Mouse (Mus musculus) kidney, adult 2 months (tissue): ENCODE data around the gene Ciz1. TPM values are rescaled to one million over a fixed set of nuclear protein-coding genes. Genes with fewer than 3 reads are reported as not detected.

ENCODE experiments used
- DNase-seq: peaks from one replicate; pipeline ENCODE4 v3.0.0; 2021
- H3K27ac ChIP-seq: fragments of 200-500 bp; 2 replicates; pipeline ENCODE4 v1.5.1; 2012; ENCODE audit warnings: low read depth, low read length, control low read depth, inconsistent platforms; ENCODE audit not compliant: insufficient read depth
- H3K27me3 ChIP-seq: fragments of 200-500 bp; replicated peaks from 2 replicates; pipeline ENCODE4 v1.6.1; 2012; ENCODE audit warnings: mild to moderate bottlenecking, moderate library complexity, low read length, inconsistent platforms; ENCODE audit not compliant: control insufficient read depth, insufficient read depth
- H3K36me3 ChIP-seq: fragments of 200-500 bp; 2 replicates; pipeline ENCODE4 v1.6.1; 2012; ENCODE audit warnings: mild to moderate bottlenecking, moderate library complexity, low read length, inconsistent platforms; ENCODE audit not compliant: control insufficient read depth, insufficient read depth
- H3K4me1 ChIP-seq: fragments of 200-500 bp; 2 replicates; pipeline ENCODE4 v1.6.1; 2011; ENCODE audit warnings: low read length; ENCODE audit not compliant: control insufficient read depth, insufficient read depth
- H3K4me3 ChIP-seq: fragments of 200-500 bp; 2 replicates; pipeline ENCODE4 v1.5.1; 2011; ENCODE audit warnings: mild to moderate bottlenecking, low read depth, low read length, control low read depth; ENCODE audit not compliant: insufficient read depth
- CTCF ChIP-seq: fragments of 200-500 bp; conservative IDR thresholded peaks from 2 replicates; pipeline ENCODE4 v1.5.1; 2011; ENCODE audit warnings: low read depth, mild to moderate bottlenecking, control low read depth, low read length, moderate library complexity, mixed read lengths; ENCODE audit not compliant: insufficient read depth, insufficient read length
- POLR2A ChIP-seq: fragments of 200-500 bp; IDR thresholded peaks from one replicate; pipeline ENCODE4 v1.6.1; 2011; ENCODE audit warnings: low read depth, low read length, control low read depth
- WGBS: fragments of 180-500 bp; shearing (Covaris S2); methylation state at CpG from one replicate; pipeline ENCODE4 v1.1.7; 2018; 5-methylcytosine and 5-hydroxymethylcytosine counted together
- polyA plus RNA-seq: library from polyadenylated mRNA; depleted of rRNA; stranded (reverse); fragments of >200 nt; gene quantifications from 2 replicates; pipeline ENCODE4 v1.2.3, GENCODE M21; 2012

Gene Ciz1
- polyA plus RNA-seq, 1 experiment, result 130 TPM

GRCm38 (mm10) chr2:32362817-32363340 is 10.8 kb downstream of the Ciz1 start:
- Histone ChIP-seq H3K4me1 (no peaks in the 10 kb centered on the region; the same call in 1 of the 2 replicates), H3K27ac (peak overlapping the region; percentile 72)
- under 1% methylated on average over 53 of the region's 53 CpGs for WGBS

DNA sequence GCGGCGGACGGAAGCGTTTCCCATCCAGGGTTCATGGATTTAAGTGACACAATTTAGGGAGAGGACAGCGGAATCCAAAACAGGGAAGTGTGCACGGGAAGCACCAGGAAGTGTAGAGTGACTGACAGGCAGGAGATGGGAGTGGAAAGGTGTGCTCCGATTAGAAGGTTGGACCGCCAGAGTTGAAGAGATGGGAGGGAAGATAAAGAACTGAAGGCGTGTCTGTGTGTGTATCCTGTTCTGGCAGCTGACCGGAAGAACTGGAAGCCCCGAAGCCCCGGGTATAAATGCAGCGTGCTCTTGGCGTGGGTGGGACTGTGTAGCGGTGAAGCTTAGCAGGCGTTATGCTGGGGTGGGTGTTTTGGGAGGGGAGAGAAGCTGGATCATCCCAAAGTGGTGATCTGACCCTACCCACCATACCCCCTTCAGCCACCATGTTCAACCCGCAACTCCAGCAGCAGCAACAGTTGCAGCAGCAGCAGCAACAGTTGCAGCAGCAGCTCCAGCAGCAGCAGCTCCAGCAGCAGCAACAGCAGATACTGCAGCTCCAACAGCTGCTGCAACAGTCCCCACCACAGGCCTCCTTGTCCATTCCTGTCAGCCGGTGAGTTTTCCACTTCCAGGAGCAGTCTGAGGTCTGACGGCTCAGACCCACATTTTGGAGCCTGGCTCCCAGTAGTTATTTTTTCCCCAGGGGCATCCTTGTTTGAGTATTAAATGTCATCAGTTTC is 11.4 kb downstream of the Ciz1 start:
- Histone ChIP-seq H3K27ac (peak overlapping the region; percentile 72), H3K4me1 (no peaks in the 10 kb centered on the region; the same call in 1 of the 2 replicates), H3K36me3 (no peaks in the 10 kb centered on the region), H3K4me3 (peak overlapping the region; percentile 86), H3K27me3 (no peaks in the 10 kb centered on the region)
- DNase-seq, result peak; percentile 78
- 6% methylated on average over 19 of the region's 19 CpGs for WGBS
- TF ChIP-seq POLR2A (no peak), CTCF (no peak)

More at GRCm38 (mm10) chr2:32362817-32363340, 10.8 kb downstream of the Ciz1 start:
- H3K36me3 ChIP-seq, result no peaks in the 10 kb centered on the region
- H3K27me3 ChIP-seq, result no peaks in the 10 kb centered on the region
- DNase-seq, result peak; percentile 96
- TF ChIP-seq POLR2A, result peak; percentile 13
- peak; percentile 77 for TF ChIP-seq CTCF
- peak overlapping the region; percentile 86 for H3K4me3 ChIP-seq

DNA sequence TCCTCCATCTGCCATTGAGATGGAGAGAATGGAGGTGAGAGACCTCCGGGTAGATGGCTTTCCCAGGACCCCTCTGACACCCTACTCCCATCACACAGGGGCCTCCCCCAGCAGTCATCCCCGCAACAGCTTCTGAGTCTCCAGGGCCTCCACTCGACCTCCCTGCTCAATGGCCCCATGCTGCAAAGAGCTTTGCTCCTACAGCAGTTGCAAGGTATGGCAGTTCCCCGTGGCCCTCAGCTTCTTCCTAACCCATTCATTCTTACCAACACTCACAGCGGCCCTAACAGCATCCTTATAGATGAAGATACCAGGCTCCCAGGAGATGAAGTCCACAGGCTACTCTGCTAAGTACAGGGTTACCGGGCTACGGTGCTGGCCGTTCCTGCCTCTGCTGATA is 12.0 kb downstream of the Ciz1 start:
- Histone ChIP-seq H3K4me3 (no peak overlapping the region), H3K27ac (no peak overlapping the region), H3K4me1 (no peaks in the 10 kb centered on the region; the same call in 1 of the 2 replicates), H3K27me3 (no peaks in the 10 kb centered on the region), H3K36me3 (no peaks in the 10 kb centered on the region)
- DNase-seq, result no peak
- TF ChIP-seq CTCF (no peak), POLR2A (no peak)
- 83% methylated on average over 8 of the region's 8 CpGs for WGBS

DNA sequence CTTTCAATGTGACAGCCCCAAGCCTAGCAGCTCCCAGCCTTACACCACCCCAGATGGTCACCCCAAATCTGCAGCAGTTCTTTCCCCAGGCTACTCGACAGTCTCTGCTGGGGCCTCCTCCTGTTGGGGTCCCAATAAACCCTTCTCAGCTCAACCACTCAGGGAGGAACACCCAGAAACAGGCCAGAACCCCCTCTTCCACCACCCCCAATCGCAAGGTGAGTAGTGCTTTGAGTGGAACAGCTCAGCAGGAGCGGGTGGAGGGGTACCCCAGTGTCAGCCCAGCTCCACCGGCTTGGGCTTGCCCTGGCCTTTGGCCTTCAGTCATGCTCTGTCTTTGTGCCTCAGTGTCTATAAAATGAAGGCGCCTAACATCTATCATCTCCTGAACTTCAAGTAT is 15.2 kb downstream of the Ciz1 start:
- DNase-seq, result no peak
- 95% methylated on average over 5 of the region's 5 CpGs for WGBS
- Histone ChIP-seq H3K4me1 (no peaks in the 10 kb centered on the region), H3K27me3 (no peaks in the 10 kb centered on the region), H3K27ac (no peak overlapping the region), H3K4me3 (no peak overlapping the region), H3K36me3 (no peaks in the 10 kb centered on the region)
- TF ChIP-seq CTCF (no peak), POLR2A (no peak)

GRCm38 (mm10) chr2:32374191-32374590 is 22.1 kb downstream of the Ciz1 start:
- Histone ChIP-seq H3K27me3 (no peaks in the 10 kb centered on the region), H3K36me3 (peaks cover 3% of the 10 kb centered on the region; the same call in 1 of the 2 replicates), H3K4me1 (no peaks in the 10 kb centered on the region), H3K27ac (no peak overlapping the region), H3K4me3 (no peak overlapping the region)
- TF ChIP-seq POLR2A, result no peak
- no peak for TF ChIP-seq CTCF
- DNase-seq, result no peak
- WGBS, result 83% methylated on average over 10 of the region's 10 CpGs

DNA sequence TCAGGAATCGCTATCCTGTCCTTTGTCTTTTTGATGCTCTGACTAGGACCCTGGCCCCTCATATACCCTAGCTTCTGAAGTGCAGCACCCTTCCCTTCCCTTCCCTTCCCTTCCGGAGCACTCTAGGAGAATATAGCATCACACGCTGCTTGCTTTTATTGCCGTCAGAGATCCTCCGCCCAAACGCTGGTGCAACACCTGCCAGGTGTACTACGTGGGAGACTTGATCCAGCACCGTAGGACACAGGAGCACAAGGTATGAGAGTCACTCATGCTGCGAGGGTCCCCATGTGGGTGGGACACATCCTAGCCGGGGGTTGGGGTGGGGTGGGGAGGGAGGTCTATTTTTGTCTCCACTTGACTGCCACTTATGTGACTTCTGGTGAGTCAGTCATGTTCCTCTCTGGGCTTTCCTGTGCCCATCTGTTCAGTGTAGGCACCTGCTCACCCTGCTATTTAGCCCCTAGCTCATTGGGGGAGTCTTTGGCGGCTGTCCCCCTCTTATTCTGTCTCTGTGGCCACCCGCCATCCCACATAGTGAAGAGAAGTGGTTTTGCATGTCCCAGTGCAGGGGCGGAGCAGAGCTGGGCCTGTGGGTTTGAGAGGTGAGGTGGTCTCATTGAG is 23.3 kb downstream of the Ciz1 start:
- WGBS, result 90% methylated on average over 13 of the region's 13 CpGs
- H3K27me3 ChIP-seq, result no peaks in the 10 kb centered on the region
- no peak overlapping the region for H3K4me3 ChIP-seq
- no peak overlapping the region for H3K27ac ChIP-seq
- no peak for DNase-seq
- TF ChIP-seq POLR2A (no peak), CTCF (no peak)
- H3K4me1 ChIP-seq, result no peaks in the 10 kb centered on the region
- peaks cover 3% of the 10 kb centered on the region; the same call in 1 of the 2 replicates for H3K36me3 ChIP-seq

GRCm38 (mm10) chr2:32376963-32377362 is 24.8 kb downstream of the Ciz1 start:
- Histone ChIP-seq H3K4me3 (no peak overlapping the region), H3K4me1 (no peaks in the 10 kb centered on the region; the same call in 1 of the 2 replicates), H3K36me3 (peaks cover 3% of the 10 kb centered on the region; the same call in 1 of the 2 replicates), H3K27me3 (no peaks in the 10 kb centered on the region), H3K27ac (no peak overlapping the region)
- WGBS, result 95% methylated on average over 10 of the region's 10 CpGs
- TF ChIP-seq POLR2A (no peak), CTCF (no peak)
- DNase-seq, result no peak
